Mouse (Mus musculus): ENCODE measurements around the gene Tmem273. TPM values are rescaled to one million over a fixed set of nuclear protein-coding genes. Genes with fewer than 3 reads are reported as not detected.

The Tmem273 gene
- total RNA-seq (2021): under 1 TPM; 0.33 to 0.64 TPM

GRCm38 (mm10) chr14:32785556-32786130, at the start of gene Tmem273:
Gene Tmem273 (plus strand): TSS chr14:32785963.
- DNase-seq (ENCODE audit: extremely low spot score in 1 of 2, low spot score in 1 of 2): no peak

GRCm38 (mm10) chr14:32736561-32736960, 49.2 kb upstream of the Tmem273 start:
- DNase-seq (ENCODE audit: extremely low spot score in 1 of 2, low spot score in 1 of 2): no peak

GRCm38 (mm10) chr14:32738586-32738985, 47.2 kb upstream of the Tmem273 start:
- DNase-seq (ENCODE audit: extremely low spot score in 1 of 2, low spot score in 1 of 2): no peak

GRCm38 (mm10) chr14:32748519-32748918, 37.2 kb upstream of the Tmem273 start:
- no peak for DNase-seq (ENCODE audit: extremely low spot score in 1 of 2, low spot score in 1 of 2)

GRCm38 (mm10) chr14:32750727-32751126, 35.0 kb upstream of the Tmem273 start:
- no peak for DNase-seq (ENCODE audit: extremely low spot score in 1 of 2, low spot score in 1 of 2)

- DNase-seq (ENCODE audit: extremely low spot score in 1 of 2, low spot score in 1 of 2): no peak
Observed at GRCm38 (mm10) chr14:32754286-32754685, 31.5 kb upstream of the Tmem273 start.

- no peak for DNase-seq (ENCODE audit: extremely low spot score in 1 of 2, low spot score in 1 of 2)
Observed at GRCm38 (mm10) chr14:32762177-32762576, 23.6 kb upstream of the Tmem273 start.

GRCm38 (mm10) chr14:32770563-32770962, 15.2 kb upstream of the Tmem273 start:
- DNase-seq (ENCODE audit: extremely low spot score in 1 of 2, low spot score in 1 of 2): no peak

- no peak for DNase-seq (ENCODE audit: extremely low spot score in 1 of 2, low spot score in 1 of 2)
Observed at GRCm38 (mm10) chr14:32772085-32772484, 13.7 kb upstream of the Tmem273 start.

GRCm38 (mm10) chr14:32772791-32773190, 13.0 kb upstream of the Tmem273 start:
- DNase-seq (ENCODE audit: extremely low spot score in 1 of 2, low spot score in 1 of 2): peak in 1 of 2 experiments; percentile 64

GRCm38 (mm10) chr14:32773456-32773855, 12.3 kb upstream of the Tmem273 start:
- DNase-seq (ENCODE audit: extremely low spot score in 1 of 2, low spot score in 1 of 2): no peak

- no peak for DNase-seq (ENCODE audit: extremely low spot score in 1 of 2, low spot score in 1 of 2)
Observed at GRCm38 (mm10) chr14:32776077-32776476, 9.7 kb upstream of the Tmem273 start.

- no peak for DNase-seq (ENCODE audit: extremely low spot score in 1 of 2, low spot score in 1 of 2)
Observed at GRCm38 (mm10) chr14:32778362-32778761, 7.4 kb upstream of the Tmem273 start.

- DNase-seq (ENCODE audit: extremely low spot score in 1 of 2, low spot score in 1 of 2): no peak
Observed at GRCm38 (mm10) chr14:32782866-32783265, 2.9 kb upstream of the Tmem273 start.

GRCm38 (mm10) chr14:32784130-32784747, 1.5 kb upstream of the Tmem273 start:
- no peak for DNase-seq (ENCODE audit: extremely low spot score in 1 of 2, low spot score in 1 of 2)

- DNase-seq (ENCODE audit: extremely low spot score in 1 of 2, low spot score in 1 of 2): no peak
Observed at GRCm38 (mm10) chr14:32784748-32785134, 1.0 kb upstream of the Tmem273 start.

- DNase-seq (ENCODE audit: extremely low spot score in 1 of 2, low spot score in 1 of 2): no peak
Observed at GRCm38 (mm10) chr14:32787691-32788090, 1.9 kb downstream of the Tmem273 start.

GRCm38 (mm10) chr14:32796375-32796774, 10.6 kb downstream of the Tmem273 start:
- DNase-seq (ENCODE audit: extremely low spot score in 1 of 2, low spot score in 1 of 2): no peak

- no peak for DNase-seq (ENCODE audit: extremely low spot score in 1 of 2, low spot score in 1 of 2)
Observed at GRCm38 (mm10) chr14:32797803-32798202, 12.0 kb downstream of the Tmem273 start.

- DNase-seq (ENCODE audit: extremely low spot score in 1 of 2, low spot score in 1 of 2): no peak
Observed at GRCm38 (mm10) chr14:32798355-32798754, 12.6 kb downstream of the Tmem273 start.

- no peak for DNase-seq (ENCODE audit: extremely low spot score in 1 of 2, low spot score in 1 of 2)
Observed at GRCm38 (mm10) chr14:32800048-32800447, 14.3 kb downstream of the Tmem273 start.

GRCm38 (mm10) chr14:32801016-32801661, 15.4 kb downstream of the Tmem273 start:
- no peak for DNase-seq (ENCODE audit: extremely low spot score in 1 of 2, low spot score in 1 of 2)

Data from layer of hippocampus, postnatal 25 days (tissue).